Mouse (Mus musculus) embryonic facial prominence, embryonic 13.5 days (tissue): ENCODE data around the gene Arl4a. TPM values are rescaled to one million over a fixed set of nuclear protein-coding genes. Genes with fewer than 3 reads are reported as not detected.

ENCODE experiments used
- ATAC-seq: fragments of 200-750 bp; cut with Nextera tagmentation; 2 replicates; pipeline ENCODE4 v1.8.0; 2017; ENCODE audit warnings: low read depth; ENCODE audit not compliant: insufficient number of reproducible peaks, insufficient read depth, low FRiP score, low TSS enrichment
- H3K27ac ChIP-seq: fragments of 300-500 bp; sonication (generic); 2 replicates; pipeline ENCODE4 v1.5.1; 2015; ENCODE audit warnings: moderate library complexity, mild to moderate bottlenecking, inconsistent platforms
- H3K27me3 ChIP-seq: fragments of 300-500 bp; sonication (generic); 2 replicates; pipeline ENCODE4 v1.6.1; 2015; ENCODE audit warnings: mild to moderate bottlenecking, inconsistent platforms
- H3K36me3 ChIP-seq: fragments of 300-500 bp; sonication (generic); 2 replicates; pipeline ENCODE4 v1.6.1; 2015; ENCODE audit warnings: mild to moderate bottlenecking, inconsistent platforms
- H3K4me1 ChIP-seq: fragments of 300-500 bp; sonication (generic); 2 replicates; pipeline ENCODE4 v1.6.1; 2015; ENCODE audit warnings: inconsistent platforms
- H3K4me2 ChIP-seq: fragments of 300-500 bp; sonication (generic); 2 replicates; pipeline ENCODE4 v1.6.1; 2015; ENCODE audit warnings: moderate library complexity, mild to moderate bottlenecking, inconsistent platforms
- H3K4me3 ChIP-seq: fragments of 300-500 bp; sonication (generic); 2 replicates; pipeline ENCODE4 v1.5.1; 2015; ENCODE audit warnings: mild to moderate bottlenecking, inconsistent platforms
- H3K9ac ChIP-seq: fragments of 300-500 bp; sonication (generic); 2 replicates; pipeline ENCODE4 v1.6.1; 2015; ENCODE audit warnings: mild to moderate bottlenecking, inconsistent platforms
- H3K9me3 ChIP-seq: fragments of 300-500 bp; sonication (generic); 2 replicates; pipeline ENCODE4 v1.6.1; 2016; ENCODE audit warnings: inconsistent platforms
- whole genome bisulfite sequencing: fragments of 180-500 bp; shearing (Covaris S2); methylation state at CpG from one replicate; pipeline ENCODE4 v1.1.7; 2015; ENCODE audit warnings: mixed read lengths; 5-methylcytosine and 5-hydroxymethylcytosine counted together
- polyA plus RNA-seq: library from polyadenylated mRNA; unstranded; fragments of >200 nt; fragmentation: Nextera tagmentation; extraction: Ambion mirVana; gene quantifications from 2 replicates; pipeline ENCODE4 v1.2.1, GENCODE M21; 2015

The Arl4a gene
- polyA plus RNA-seq, 1 experiment from 2014 or later, result 48.4 TPM

- Histone ChIP-seq H3K4me3 (no peak overlapping the region), H3K9ac (no peak overlapping the region), H3K36me3 (no peaks in the 10 kb centered on the region), H3K27ac (no peak overlapping the region), H3K27me3 (no peaks in the 10 kb centered on the region), H3K4me1 (0 out of 2 replicates have a peak, but pooled peaks cover 7% of the 10 kb centered on the region), H3K4me2 (no peak overlapping the region), H3K9me3 (no peaks in the 10 kb centered on the region)
- WGBS, result 96% methylated on average over 5 of the region's 5 CpGs
- no peak for ATAC-seq
Observed at GRCm38 (mm10) chr12:39979066-39979465, 58.8 kb downstream of the Arl4a start.

DNA sequence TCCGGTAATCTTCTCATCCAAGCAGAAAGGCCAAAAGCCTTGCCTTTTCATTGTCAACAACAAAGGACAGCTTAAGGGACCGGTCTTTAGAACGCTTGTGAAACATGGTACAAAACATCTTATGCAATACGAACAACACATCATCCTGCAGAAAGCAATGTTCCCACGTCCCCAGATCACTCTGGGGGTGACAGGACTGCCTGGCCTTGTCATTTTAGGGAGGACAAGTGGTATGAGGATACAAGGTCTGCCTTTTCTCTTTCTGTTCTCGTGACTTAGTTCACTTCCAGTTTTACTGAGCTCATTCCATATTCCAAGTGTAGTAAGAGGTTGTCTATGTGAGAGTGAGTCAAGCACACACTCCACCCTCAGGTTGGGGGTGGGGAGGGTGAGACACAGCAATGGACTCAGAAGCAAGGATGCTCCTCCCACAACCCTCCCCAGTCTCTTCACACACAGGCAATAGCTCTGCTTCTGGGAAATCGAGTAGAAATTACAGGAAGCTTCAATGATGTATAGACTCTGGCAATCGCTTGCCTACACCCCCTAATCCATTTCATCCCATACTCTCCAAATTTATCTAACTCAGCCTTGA lies 59.7 kb downstream of the Arl4a start:
- Histone ChIP-seq H3K36me3 (no peaks in the 10 kb centered on the region), H3K4me3 (no peak overlapping the region), H3K27ac (no peak overlapping the region), H3K9ac (no peak overlapping the region), H3K4me2 (no peak overlapping the region), H3K27me3 (no peaks in the 10 kb centered on the region), H3K9me3 (no peaks in the 10 kb centered on the region), H3K4me1 (0 out of 2 replicates have a peak, but pooled peaks cover 7% of the 10 kb centered on the region)
- 85% methylated on average over 8 of the region's 8 CpGs for WGBS
- ATAC-seq, result no peak

DNA sequence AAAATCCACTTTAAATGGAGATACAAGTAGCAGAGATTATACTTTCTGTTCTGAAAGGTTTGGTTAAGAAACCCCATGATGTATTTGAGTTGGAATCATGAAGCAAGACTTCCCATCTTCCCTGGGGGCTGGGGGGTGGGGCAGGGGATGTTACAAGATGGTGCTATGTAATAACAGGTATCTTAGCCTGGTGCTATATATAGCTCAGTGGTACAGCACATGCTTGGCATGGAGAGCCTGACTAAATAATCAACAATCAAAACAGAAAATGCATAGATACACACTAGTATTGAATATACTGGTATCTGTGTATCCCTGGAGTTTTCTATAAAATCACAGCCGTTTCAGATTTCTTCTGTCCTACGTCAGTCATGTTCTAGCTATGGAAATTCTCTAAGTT lies 61.4 kb downstream of the Arl4a start:
- Histone ChIP-seq H3K4me1 (0 out of 2 replicates have a peak, but pooled peaks cover 7% of the 10 kb centered on the region), H3K36me3 (no peaks in the 10 kb centered on the region), H3K9me3 (no peaks in the 10 kb centered on the region), H3K27me3 (no peaks in the 10 kb centered on the region), H3K27ac (no peak overlapping the region), H3K4me2 (no peak overlapping the region), H3K4me3 (no peak overlapping the region), H3K9ac (no peak overlapping the region)
- WGBS, result 86% methylated on average over 2 of the region's 2 CpGs
- no peak for ATAC-seq

DNA sequence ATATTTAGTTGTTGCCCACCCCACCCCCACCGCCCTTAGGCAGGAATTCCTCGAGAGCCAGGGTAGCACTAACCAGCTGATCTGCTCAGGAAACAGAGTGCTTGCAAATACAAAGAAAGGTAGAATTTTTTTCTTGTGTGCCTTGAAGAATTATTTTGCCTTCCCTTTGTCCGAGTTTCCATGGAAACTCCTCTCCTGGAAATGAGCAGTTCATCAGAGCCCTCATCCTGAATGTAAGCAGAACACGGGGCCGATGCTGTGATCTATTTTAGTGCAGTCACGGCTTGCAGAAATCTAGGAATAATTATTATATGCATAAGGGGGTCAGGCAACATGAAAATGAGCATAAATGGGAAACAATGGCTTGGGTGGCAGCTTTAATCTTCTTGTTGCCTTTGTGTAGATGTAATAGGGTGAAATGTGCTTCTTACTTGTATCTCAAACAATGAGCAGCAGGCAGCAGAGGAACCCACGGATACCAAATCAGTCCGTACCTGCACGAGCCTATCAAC lies 61.9 kb downstream of the Arl4a start:
- Histone ChIP-seq H3K9me3 (no peaks in the 10 kb centered on the region), H3K27me3 (no peaks in the 10 kb centered on the region), H3K27ac (no peak overlapping the region), H3K9ac (no peak overlapping the region), H3K36me3 (no peaks in the 10 kb centered on the region), H3K4me3 (no peak overlapping the region), H3K4me1 (0 out of 2 replicates have a peak, but pooled peaks cover 7% of the 10 kb centered on the region), H3K4me2 (no peak overlapping the region)
- WGBS, result 51% methylated on average over 9 of the region's 9 CpGs
- no peak for ATAC-seq

GRCm38 (mm10) chr12:39974977-39975583 lies 62.7 kb downstream of the Arl4a start:
- Histone ChIP-seq H3K9ac (no peak overlapping the region), H3K4me2 (no peak overlapping the region), H3K27ac (no peak overlapping the region), H3K4me1 (0 out of 2 replicates have a peak, but pooled peaks cover 7% of the 10 kb centered on the region), H3K27me3 (no peaks in the 10 kb centered on the region), H3K4me3 (no peak overlapping the region), H3K9me3 (no peaks in the 10 kb centered on the region), H3K36me3 (no peaks in the 10 kb centered on the region)
- WGBS, result 31% methylated on average over 4 of the region's 4 CpGs
- no peak for ATAC-seq

DNA sequence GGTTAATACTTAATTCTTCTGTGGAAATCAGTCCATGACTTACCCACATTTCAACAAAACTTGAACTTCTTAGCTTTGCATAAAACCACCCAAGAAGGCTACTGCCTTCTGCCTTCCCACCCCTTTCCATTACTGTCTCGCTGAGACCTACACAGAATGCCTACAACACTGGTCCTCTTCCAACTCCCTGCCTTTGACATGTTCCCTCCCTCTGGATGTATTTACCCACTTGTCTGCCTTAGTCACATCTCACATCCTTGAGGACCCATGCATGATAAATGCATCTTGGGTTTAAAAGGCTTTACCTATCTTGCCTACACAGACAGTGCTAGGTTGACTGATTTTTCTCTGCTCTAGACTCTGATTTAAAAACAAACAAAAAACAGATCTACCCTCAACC lies 63.6 kb downstream of the Arl4a start:
- Histone ChIP-seq H3K36me3 (no peaks in the 10 kb centered on the region), H3K4me2 (no peak overlapping the region), H3K4me1 (0 out of 2 replicates have a peak, but pooled peaks cover 7% of the 10 kb centered on the region), H3K27ac (no peak overlapping the region), H3K27me3 (no peaks in the 10 kb centered on the region), H3K9me3 (no peaks in the 10 kb centered on the region), H3K9ac (no peak overlapping the region), H3K4me3 (no peak overlapping the region)
- 72% methylated on average over 1 of the region's 1 CpGs for WGBS
- ATAC-seq, result no peak

- no peaks in the 10 kb centered on the region for H3K9me3 ChIP-seq
- no peak overlapping the region for H3K9ac ChIP-seq
- H3K4me1 ChIP-seq, result no peaks in the 10 kb centered on the region
- no peak overlapping the region for H3K4me3 ChIP-seq
- H3K27me3 ChIP-seq, result no peaks in the 10 kb centered on the region
- no peaks in the 10 kb centered on the region for H3K36me3 ChIP-seq
- no peak overlapping the region for H3K27ac ChIP-seq
- no peak overlapping the region for H3K4me2 ChIP-seq
- no peak for ATAC-seq
Observed at GRCm38 (mm10) chr12:39969500-39969899, 68.3 kb downstream of the Arl4a start.

DNA sequence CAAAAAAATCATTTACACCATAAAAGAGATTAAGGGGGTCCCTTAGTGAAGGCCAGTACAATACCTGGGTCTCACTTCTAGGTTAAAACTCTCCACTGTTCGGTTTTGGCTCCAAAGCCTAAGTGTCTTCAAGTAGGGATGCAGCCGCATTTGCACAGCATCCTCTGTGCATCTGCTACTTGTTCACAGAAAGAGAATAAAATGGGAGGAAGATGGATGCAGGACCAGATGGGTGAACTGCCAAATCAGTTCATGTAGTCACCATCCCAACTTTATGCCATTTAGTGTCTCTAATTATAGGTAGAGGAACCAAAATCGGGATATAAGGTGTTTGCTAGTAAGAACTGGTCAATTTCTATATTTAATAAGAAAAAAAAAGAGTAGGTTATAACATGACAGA lies 69.7 kb downstream of the Arl4a start:
- Histone ChIP-seq H3K27me3 (no peaks in the 10 kb centered on the region), H3K9ac (no peak overlapping the region), H3K27ac (no peak overlapping the region), H3K4me3 (no peak overlapping the region), H3K36me3 (no peaks in the 10 kb centered on the region), H3K4me2 (no peak overlapping the region), H3K9me3 (no peaks in the 10 kb centered on the region), H3K4me1 (no peaks in the 10 kb centered on the region)
- ATAC-seq, result no peak
- 86% methylated on average over 3 of the region's 3 CpGs for WGBS

DNA sequence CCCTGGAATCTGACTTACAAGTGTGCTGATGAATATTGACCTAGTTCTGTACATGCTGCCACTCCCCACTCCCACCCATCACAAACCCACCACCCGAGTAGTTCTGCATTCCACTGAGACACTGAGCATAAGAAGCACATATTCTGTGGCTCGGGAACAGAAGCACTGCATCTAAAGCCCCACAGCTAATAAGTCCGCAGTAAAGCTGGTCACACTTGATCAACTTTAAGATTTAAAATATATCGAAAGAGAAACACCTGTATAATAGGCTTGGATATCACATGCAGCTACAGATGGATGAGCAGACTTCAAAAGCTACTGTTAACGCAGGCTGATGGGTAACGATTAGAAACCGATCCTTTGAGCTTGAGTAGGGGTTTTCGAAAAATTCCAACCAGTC lies 78.7 kb downstream of the Arl4a start:
- ATAC-seq, result no peak
- H3K9ac ChIP-seq, result no peak overlapping the region
- 75% methylated on average over 8 of the region's 8 CpGs for WGBS
- no peaks in the 10 kb centered on the region for H3K36me3 ChIP-seq
- no peak overlapping the region for H3K27ac ChIP-seq
- H3K4me1 ChIP-seq, result peaks cover 4% of the 10 kb centered on the region; the same call in 1 of the 2 replicates
- no peaks in the 10 kb centered on the region for H3K27me3 ChIP-seq
- H3K9me3 ChIP-seq, result no peaks in the 10 kb centered on the region
- H3K4me2 ChIP-seq, result no peak overlapping the region
- no peak overlapping the region for H3K4me3 ChIP-seq

DNA sequence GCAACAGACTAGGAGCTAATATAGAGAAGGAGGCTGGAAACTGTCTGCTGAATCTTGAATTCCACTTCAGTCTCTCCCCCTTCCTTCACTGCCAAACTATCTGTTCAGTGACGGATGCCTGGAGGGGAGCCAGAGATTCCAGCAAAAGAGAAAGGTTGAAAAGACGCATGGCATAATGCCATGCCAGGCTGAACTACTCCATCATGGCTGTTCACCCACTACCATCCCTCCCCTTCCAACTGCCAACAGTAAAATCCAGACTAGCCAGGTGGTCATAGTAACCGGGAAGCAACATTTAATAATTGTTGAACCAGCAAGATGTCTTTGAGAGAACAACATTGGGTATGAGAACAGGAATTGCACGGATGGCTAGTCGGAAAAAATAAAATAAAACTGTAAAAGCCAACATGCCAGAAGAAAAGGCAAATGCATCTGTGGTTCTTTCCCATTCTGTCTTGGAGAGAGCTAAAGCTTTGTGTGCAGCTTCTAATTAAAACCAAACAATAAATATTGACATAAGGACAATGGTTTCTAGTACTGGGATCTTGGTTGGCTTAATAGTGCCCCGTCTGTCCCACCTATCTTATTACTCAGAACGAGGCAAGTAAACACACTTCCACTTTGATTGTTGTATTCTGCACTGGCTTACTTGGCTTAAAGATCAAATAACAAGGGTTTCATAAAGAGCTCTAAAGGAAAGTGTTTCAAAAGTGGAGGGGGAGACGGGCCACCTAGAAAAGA lies 79.7 kb downstream of the Arl4a start:
- ATAC-seq, result no peak
- Histone ChIP-seq H3K9ac (no peak overlapping the region), H3K27ac (no peak overlapping the region), H3K36me3 (no peaks in the 10 kb centered on the region), H3K4me3 (no peak overlapping the region), H3K27me3 (no peaks in the 10 kb centered on the region), H3K9me3 (no peaks in the 10 kb centered on the region), H3K4me2 (no peak overlapping the region), H3K4me1 (peaks cover 4% of the 10 kb centered on the region; the same call in 1 of the 2 replicates)
- 59% methylated on average over 8 of the region's 8 CpGs for WGBS

DNA sequence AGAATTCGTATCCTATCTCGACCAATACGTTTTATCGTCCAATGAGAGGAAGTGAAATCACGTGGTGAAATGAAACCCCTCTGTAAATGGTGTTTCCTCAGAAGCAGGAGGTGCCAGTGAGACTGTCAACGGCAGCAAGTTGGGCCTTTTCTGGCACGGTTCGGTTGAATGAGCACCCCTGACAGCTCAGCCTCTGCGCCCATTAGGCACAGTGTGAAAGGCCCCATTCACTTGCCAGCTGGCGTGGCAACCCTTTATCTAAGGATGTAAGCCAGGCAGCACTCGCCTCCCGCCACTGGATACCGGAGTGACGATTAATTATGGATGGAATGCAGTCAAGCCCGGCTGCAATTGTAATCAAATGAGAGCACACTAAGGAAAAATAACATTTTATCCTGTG lies 81.4 kb downstream of the Arl4a start:
- Histone ChIP-seq H3K9me3 (no peaks in the 10 kb centered on the region), H3K9ac (no peak overlapping the region), H3K4me3 (no peak overlapping the region), H3K27me3 (no peaks in the 10 kb centered on the region), H3K4me1 (peaks cover 4% of the 10 kb centered on the region; the same call in 1 of the 2 replicates), H3K27ac (no peak overlapping the region), H3K4me2 (no peak overlapping the region), H3K36me3 (no peaks in the 10 kb centered on the region)
- WGBS, result 44% methylated on average over 15 of the region's 15 CpGs
- ATAC-seq, result no peak
